8 mouse cellular contexts compared by ENCODE assay signal in the genomic region with DNA sequence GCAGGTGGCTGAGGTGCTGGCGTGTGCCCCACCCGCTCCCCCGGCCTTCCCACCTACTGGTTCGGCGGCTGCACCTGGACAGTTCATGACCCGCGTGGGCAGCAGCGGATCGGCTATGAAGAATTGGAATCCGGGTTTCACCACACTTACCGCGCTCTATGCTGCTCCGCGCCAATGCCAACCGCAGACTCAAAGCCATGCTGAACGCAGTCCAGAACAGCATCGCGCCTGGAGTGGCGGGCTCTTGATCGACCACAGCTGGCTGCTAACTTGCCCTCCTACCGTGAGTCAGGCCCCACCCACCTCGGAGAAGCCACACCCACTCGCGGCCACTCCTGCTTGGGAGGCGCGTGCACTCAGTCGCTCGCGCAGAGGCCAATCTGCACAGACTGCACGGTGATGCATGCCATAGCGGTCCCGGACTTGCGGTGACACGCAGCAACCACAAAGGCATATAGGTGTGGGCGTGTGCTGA. TPM values are rescaled to one million over a fixed set of nuclear protein-coding genes. Genes with fewer than 3 reads are reported as not detected.
DNase-seq lines count a peak whose midpoint lies in the region; ATAC-seq lines count a peak whose summit lies in the region.

TSS of gene Vwa1 (minus strand) at position 419 of the 475 bp plus-strand sequence.

- no peaks in the 10 kb centered on the region for H3K9me3 ChIP-seq in hindbrain, embryonic 14.5 days (ENCODE audit: control insufficient read depth, low read length)

- H3K4me1 ChIP-seq in hindbrain, embryonic 14.5 days (replicated peaks; ENCODE audit: control insufficient read depth, insufficient read depth, low read length), result peaks cover 26% of the 10 kb centered on the region

- DNase-seq in WW6 (ENCODE audit: low read depth, low spot score), result peak; percentile 75
- DNase-seq in cerebellum, postnatal 36 days, result peak; percentile 83 to 87
- peak; percentile 81 to 85 for DNase-seq in frontal cortex, postnatal 36 days (ENCODE audit: low spot score in 2 of 2)
- peak; percentile 81 for DNase-seq in hindbrain, embryonic 14.5 days (ENCODE audit: low spot score)
- peak; percentile 76 for DNase-seq in left cerebral cortex, adult 11 months (ENCODE audit: low spot score)
- peak; percentile 93 for DNase-seq in lung, postnatal 4 days
- DNase-seq in right cerebral cortex, postnatal 10 days (ENCODE audit: low spot score in 2 of 2), result peak; percentile 90 to 92
- DNase-seq in urinary bladder, postnatal 14 days (ENCODE audit: low spot score), result peak; percentile 96

- ATAC-seq in hindbrain, embryonic 14.5 days (ENCODE audit: low FRiP score), result peak; percentile 83

- peak within 1 kb of the TSS; percentile 77 for H3K4me2 ChIP-seq in hindbrain, embryonic 14.5 days (replicated peaks)

- H3K27me3 ChIP-seq in hindbrain, embryonic 14.5 days (ENCODE audit: control insufficient read depth, insufficient read depth, low read length), result peaks cover 5% of the 10 kb centered on the region

- peak within 1 kb of the TSS; percentile 40 for H3K4me3 ChIP-seq in hindbrain, embryonic 14.5 days (replicated peaks; ENCODE audit: low read length)

- WGBS in hindbrain, embryonic 14.5 days, result 1% methylated on average over 35 of the region's 35 CpGs

- peak within 1 kb of the TSS; percentile 56 for H3K27ac ChIP-seq in hindbrain, embryonic 14.5 days

- H3K36me3 ChIP-seq in hindbrain, embryonic 14.5 days (replicated peaks; ENCODE audit: control insufficient read depth, insufficient read depth), result no peaks in the 10 kb centered on the region

- H3K9ac ChIP-seq in hindbrain, embryonic 14.5 days, result peak within 1 kb of the TSS; percentile 53

RNA-seq across cellular contexts. Expression of gene Vwa1, which starts in this region (rescaled TPM):
- 24.7 and 27.6 TPM in 2 replicates for polyA plus RNA-seq in hindbrain, embryonic 14.5 days (2014; fragmentation: Nextera tagmentation; extraction: Ambion mirVana)

Comparison
In these comparisons a context has a peak if more than half of its experiments do, and no peak if none do; other contexts are left out.
1. Peak in every context shown above with its lines: DNase-seq, ATAC-seq, H3K4me3 ChIP-seq and H3K27ac ChIP-seq.